Mouse (Mus musculus) ES-Bruce4 (cell line): ENCODE measurements at regions not wholly inside any gene's neighbourhood (a gene's known extent, or its start where the extent isn't known, plus 50 kb on each side); places are given as distances from the start of the nearest gene placed in this dataset.

Experiments
- H3K27ac ChIP-seq: 2 replicates; pipeline ENCODE4 v1.5.1; 2012; ENCODE audit warnings: low read length, inconsistent platforms; ENCODE audit not compliant: insufficient read depth
- H3K27me3 ChIP-seq: 2 replicates; pipeline ENCODE4 v1.6.1; 2012; ENCODE audit warnings: mild to moderate bottlenecking, low read length, inconsistent platforms; ENCODE audit not compliant: control insufficient read depth, poor library complexity, insufficient read depth, severe bottlenecking
- H3K36me3 ChIP-seq: 2 replicates; pipeline ENCODE4 v1.6.1; 2012; ENCODE audit warnings: inconsistent platforms, mild to moderate bottlenecking, low read length, moderate library complexity; ENCODE audit not compliant: control insufficient read depth, poor library complexity, insufficient read depth, severe bottlenecking
- H3K4me1 ChIP-seq: one replicate; pipeline ENCODE4 v1.8.1; 2011; ENCODE audit warnings: low read length; ENCODE audit not compliant: control insufficient read depth, insufficient read depth
- H3K4me3 ChIP-seq: 2 replicates; pipeline ENCODE4 v1.5.1; 2011; ENCODE audit warnings: low read depth, mild to moderate bottlenecking, low read length
- H3K9ac ChIP-seq: 2 replicates; pipeline ENCODE4 v1.6.1; 2012; ENCODE audit warnings: low read depth, mild to moderate bottlenecking, inconsistent platforms; ENCODE audit not compliant: poor library complexity, severe bottlenecking
- H3K9me3 ChIP-seq: replicated peaks from 2 replicates; pipeline ENCODE4 v1.6.1; 2012; ENCODE audit warnings: mild to moderate bottlenecking, low read length, inconsistent platforms; ENCODE audit not compliant: control insufficient read depth, poor library complexity, insufficient read depth, severe bottlenecking
- CTCF ChIP-seq: IDR thresholded peaks from one replicate; pipeline ENCODE4 v1.8.1; 2011; ENCODE audit warnings: low read depth, low read length
- EP300 ChIP-seq: IDR thresholded peaks from 2 replicates; pipeline ENCODE4 v1.6.1; 2011; ENCODE audit warnings: low read depth, low read length; ENCODE audit not compliant: insufficient read depth
- POLR2A ChIP-seq: IDR thresholded peaks from one replicate; pipeline ENCODE4 v1.8.1; 2011; ENCODE audit warnings: low read length; ENCODE audit not compliant: insufficient read depth

DNA sequence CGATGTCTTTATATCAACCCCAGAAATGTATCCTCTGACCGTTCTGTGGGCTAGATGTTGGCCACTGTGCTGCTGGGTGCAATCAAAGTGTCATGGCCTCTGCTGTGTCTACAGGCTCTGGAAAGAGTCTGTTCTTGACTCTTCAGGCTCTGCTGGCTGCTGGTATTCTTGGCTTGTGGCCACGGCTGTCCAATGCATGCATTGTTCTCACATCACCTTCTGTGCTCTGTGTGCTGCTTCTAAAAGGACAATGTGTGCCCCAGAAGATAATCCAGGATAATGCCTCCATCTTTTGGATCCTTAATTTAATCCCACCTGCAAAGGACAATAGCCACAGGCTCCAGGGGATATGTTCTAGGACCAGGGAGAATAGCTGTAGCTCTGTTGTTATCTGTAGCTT is 77.5 kb upstream of the Dapl1 start:
- H3K27me3 ChIP-seq, result no peaks in the 10 kb centered on the region
- TF ChIP-seq CTCF (no peak), POLR2A (no peak), EP300 (no peak)
- no peak overlapping the region for H3K4me3 ChIP-seq
- no peak overlapping the region for H3K9ac ChIP-seq
- no peaks in the 10 kb centered on the region; the same call in 1 of the 2 replicates for H3K9me3 ChIP-seq
- H3K36me3 ChIP-seq, result no peaks in the 10 kb centered on the region
- no peak overlapping the region for H3K27ac ChIP-seq
- H3K4me1 ChIP-seq, result no peaks in the 10 kb centered on the region

DNA sequence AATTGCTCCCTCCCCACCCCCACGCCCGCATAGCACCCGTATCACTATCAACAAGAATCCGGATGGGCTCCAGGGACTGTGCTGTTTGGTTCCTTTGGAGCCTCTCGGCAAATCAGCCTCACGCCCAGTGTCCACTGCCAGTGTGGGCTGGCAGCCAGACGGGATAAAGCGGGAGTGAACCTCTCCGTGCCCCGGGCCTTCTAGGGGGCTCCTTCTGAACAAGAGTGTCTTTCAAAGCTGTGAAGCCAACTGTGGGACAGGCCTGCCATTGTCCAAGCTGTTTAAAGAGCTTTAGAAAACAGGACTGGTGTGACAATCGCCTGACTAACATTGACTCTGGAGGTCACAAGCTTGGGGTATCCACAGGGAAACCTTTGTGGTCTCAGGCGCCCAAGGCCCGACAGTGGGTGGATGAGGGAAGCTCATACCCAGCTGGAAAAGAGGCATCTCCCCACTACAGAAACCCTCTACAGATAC is 76.9 kb upstream of the Dapl1 start:
- Histone ChIP-seq H3K4me3 (no peak overlapping the region), H3K4me1 (no peaks in the 10 kb centered on the region), H3K36me3 (no peaks in the 10 kb centered on the region), H3K27ac (no peak overlapping the region), H3K27me3 (no peaks in the 10 kb centered on the region), H3K9me3 (peaks cover 2% of the 10 kb centered on the region; the same call in 1 of the 2 replicates), H3K9ac (no peak overlapping the region)
- TF ChIP-seq EP300 (no peak), POLR2A (no peak), CTCF (no peak)

DNA sequence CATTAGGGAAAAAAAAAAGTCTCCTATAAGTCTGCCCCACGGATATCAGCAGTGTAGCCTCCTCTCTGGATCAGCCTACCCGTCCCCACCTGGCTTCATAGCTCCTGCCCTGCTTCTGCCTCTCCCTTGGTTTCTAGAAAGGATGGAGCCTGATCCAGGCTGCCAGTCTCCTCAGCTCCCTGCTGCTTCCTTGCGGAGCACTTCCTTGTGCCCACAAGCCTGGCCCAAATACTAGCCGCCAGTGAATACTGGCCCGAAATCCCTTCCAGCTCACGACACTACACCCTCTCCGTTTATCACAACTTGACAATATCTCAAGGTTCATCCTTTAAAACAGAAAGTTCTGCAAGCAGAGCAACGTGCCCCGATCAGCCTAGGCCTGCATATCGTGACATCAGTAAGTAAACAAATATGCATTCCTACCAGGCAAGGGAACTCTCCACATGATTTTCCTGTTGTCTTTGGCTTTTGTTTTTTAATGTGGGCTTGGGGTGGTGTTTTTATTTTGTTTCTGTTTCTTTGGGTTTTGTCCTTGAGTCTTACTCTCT is 76.3 kb upstream of the Dapl1 start:
- Histone ChIP-seq H3K36me3 (no peaks in the 10 kb centered on the region), H3K4me1 (no peaks in the 10 kb centered on the region), H3K27ac (no peak overlapping the region), H3K9ac (no peak overlapping the region), H3K4me3 (no peak overlapping the region), H3K9me3 (peaks cover 2% of the 10 kb centered on the region; the same call in 1 of the 2 replicates), H3K27me3 (no peaks in the 10 kb centered on the region)
- TF ChIP-seq EP300 (no peak), POLR2A (no peak), CTCF (no peak)

DNA sequence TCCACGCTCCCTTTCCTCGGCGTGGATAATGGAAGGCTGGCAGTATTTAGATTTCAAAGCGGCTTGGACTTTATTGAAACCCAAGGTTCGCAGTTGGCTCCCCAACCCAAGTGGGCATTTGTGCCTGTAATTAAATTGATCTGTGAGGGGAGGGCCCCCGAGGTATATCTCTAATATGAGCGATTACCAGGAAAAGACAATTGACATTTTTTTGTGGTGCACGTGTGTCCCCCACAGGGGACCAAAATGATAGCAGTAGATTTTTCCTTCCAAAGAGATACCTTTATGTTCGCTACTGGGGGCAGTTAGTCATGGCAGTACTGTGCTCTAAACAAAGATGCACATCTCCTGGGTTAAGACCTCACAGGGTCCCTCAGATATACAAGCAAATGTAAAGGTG is 69.8 kb upstream of the Dapl1 start:
- Histone ChIP-seq H3K9me3 (peaks cover 12% of the 10 kb centered on the region), H3K4me1 (no peaks in the 10 kb centered on the region), H3K9ac (no peak overlapping the region), H3K36me3 (no peaks in the 10 kb centered on the region), H3K27ac (no peak overlapping the region), H3K4me3 (no peak overlapping the region), H3K27me3 (no peaks in the 10 kb centered on the region)
- TF ChIP-seq EP300, result no peak

DNA sequence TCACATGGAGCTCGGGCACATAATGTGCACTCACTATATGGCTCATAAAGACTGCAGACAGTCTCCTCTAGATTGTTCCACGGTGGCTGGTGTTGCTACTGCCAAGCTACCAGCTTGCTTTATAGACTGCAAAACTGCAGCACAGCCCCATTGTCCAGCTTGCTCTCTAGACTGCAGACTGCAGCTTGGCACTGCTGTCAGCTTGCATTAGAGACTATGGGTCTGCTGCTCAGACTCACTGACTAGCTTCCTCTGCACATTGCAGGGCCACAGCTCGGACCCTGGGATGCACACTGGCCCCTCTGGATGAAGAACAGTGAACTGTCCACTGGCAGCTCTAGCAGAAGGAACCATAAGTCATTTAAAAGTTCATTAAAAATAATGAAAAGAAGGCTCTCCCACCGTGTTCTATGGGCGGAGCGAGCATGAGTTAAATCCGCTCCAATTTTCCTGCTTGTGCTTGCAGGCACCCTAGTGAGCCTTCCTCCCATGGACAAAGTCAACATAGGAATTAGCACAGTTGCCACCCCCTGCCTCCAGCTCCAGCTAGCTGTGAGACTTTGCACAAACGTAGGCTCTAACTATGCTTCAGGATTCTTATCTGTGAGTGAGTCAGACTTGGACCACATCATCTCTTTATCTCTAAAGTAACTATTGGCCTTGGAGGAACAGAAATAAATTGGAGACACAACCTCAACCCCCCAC is 67.8 kb upstream of the Dapl1 start:
- Histone ChIP-seq H3K4me1 (no peaks in the 10 kb centered on the region), H3K4me3 (no peak overlapping the region), H3K27ac (no peak overlapping the region), H3K27me3 (no peaks in the 10 kb centered on the region), H3K9ac (no peak overlapping the region), H3K9me3 (peaks cover 12% of the 10 kb centered on the region), H3K36me3 (no peaks in the 10 kb centered on the region)
- TF ChIP-seq EP300 (no peak), CTCF (no peak), POLR2A (no peak)

DNA sequence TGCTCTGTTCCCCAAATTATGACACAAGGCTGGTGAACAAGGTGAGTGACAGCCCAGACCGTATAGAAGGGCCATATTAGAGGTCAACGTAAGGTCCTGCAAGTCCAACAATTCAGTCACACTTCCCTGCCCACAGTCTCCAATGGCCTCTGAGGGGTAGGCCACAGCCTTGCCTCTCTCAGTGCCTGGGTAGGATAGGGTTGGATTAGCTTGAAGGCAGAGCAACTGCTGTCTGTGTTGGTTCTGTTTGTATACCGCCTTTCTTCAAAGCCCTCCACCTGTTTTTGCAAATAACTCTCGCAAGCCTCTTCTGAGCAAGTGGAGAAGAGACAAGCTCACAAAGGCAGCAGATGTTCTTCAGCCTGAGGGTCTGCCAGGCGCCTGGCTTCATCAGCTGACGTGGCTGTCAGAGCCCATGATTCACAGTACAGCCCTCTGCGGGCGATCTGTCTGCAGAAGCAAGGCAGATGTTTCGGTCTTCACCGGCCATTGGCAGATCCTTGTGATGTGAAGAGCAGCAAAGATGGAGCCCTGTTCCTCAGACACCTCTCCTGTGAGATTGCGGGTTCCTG is 67.0 kb upstream of the Dapl1 start:
- Histone ChIP-seq H3K27me3 (no peaks in the 10 kb centered on the region), H3K4me3 (no peak overlapping the region), H3K9me3 (peaks cover 10% of the 10 kb centered on the region), H3K9ac (no peak overlapping the region), H3K4me1 (no peaks in the 10 kb centered on the region), H3K27ac (no peak overlapping the region), H3K36me3 (no peaks in the 10 kb centered on the region)
- TF ChIP-seq CTCF (no peak), EP300 (no peak), POLR2A (no peak)
